Mouse (Mus musculus): ENCODE measurements around the gene Lrp2.

GRCm38 (mm10) chr2:69592536-69592935, 6.7 kb upstream of the Lrp2 start:
- no peak for TF ChIP-seq CTCF (IDR thresholded peaks at IDR 0.05; ENCODE audit: insufficient read depth, low read length)
- TF ChIP-seq POLR2A (IDR thresholded peaks at IDR 0.05; ENCODE audit: borderline replicate concordance, extremely low read depth, low read depth, low read length), result no peak

All from lung, adult 2 months (tissue).